Mouse (Mus musculus) MEL (cell line): ENCODE measurements around the gene Cntn6.

Source experiments
- CTCF ChIP-seq, 3 experiments: IDR thresholded peaks in 2 of 3; conservative IDR thresholded peaks in 1 of 3; 2 replicates each; pipeline ENCODE4 v1.5.1; 2011 to 2012; ENCODE audit warnings: low read length in 3 of 3, low read depth in 2 of 3, mild to moderate bottlenecking in 2 of 3, improper control_type of control experiment in 1 of 3, inconsistent platforms in 1 of 3, mixed read lengths in 1 of 3, moderate library complexity in 1 of 3; ENCODE audit not compliant: control insufficient read depth in 1 of 3, insufficient read depth in 1 of 3, poor library complexity in 1 of 3, severe bottlenecking in 1 of 3
- MAX ChIP-seq: IDR thresholded peaks from 2 replicates; pipeline ENCODE4 v1.6.1; 2011; ENCODE audit warnings: low read length, improper control_type of control experiment
- POLR2A ChIP-seq, 2 experiments: IDR thresholded peaks; 2 replicates each; pipeline ENCODE4 v1.6.1; 2011 to 2012; ENCODE audit warnings: low read length in 2 of 2, mild to moderate bottlenecking in 2 of 2, control low read depth in 1 of 2, improper control_type of control experiment in 1 of 2, low read depth in 1 of 2, moderate library complexity in 1 of 2; ENCODE audit not compliant: control insufficient read depth in 1 of 2, insufficient read depth in 1 of 2, poor library complexity in 1 of 2
- TAL1 ChIP-seq: IDR thresholded peaks from 2 replicates; pipeline ENCODE4 v1.6.1; 2012; ENCODE audit warnings: mild to moderate bottlenecking, inconsistent platforms, low read length, moderate library complexity, mixed read lengths

DNA sequence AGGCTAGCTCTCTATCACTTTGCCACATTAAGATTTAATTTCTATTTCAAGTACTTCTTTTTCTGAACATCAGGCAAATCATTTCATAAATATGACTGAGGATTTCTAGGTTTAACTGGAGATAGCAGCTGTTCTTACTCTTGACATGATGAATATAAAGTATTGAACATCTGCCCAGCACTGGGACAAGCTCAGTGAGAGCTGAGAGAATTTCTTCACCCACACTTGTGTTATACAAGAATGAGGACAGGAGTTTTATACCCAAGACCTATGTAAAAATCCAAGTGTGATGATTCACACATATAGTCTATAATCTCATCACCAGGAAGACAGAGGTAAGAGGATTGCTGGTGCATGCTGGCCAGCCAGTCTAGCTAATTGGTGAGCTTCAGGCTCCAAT lies 393.2 kb downstream of the Cntn6 start:
- TF ChIP-seq CTCF (IDR thresholded peaks at IDR 0.05 in 2 of 3, conservative IDR thresholded peaks at IDR 0.05 in 1 of 3; ENCODE audit: control insufficient read depth in 1 of 3, insufficient read depth in 1 of 3, low read depth in 2 of 3, low read length in 3 of 3, poor library complexity in 1 of 3, severe bottlenecking in 1 of 3) (no peak), MAX (no peak), TAL1 (no peak), POLR2A (IDR thresholded peaks at IDR 0.05; ENCODE audit: control insufficient read depth in 1 of 2, insufficient read depth in 1 of 2, low read depth in 1 of 2, low read length in 2 of 2, poor library complexity in 1 of 2) (no peak)
